Mouse (Mus musculus) embryo, embryonic 11 days (tissue): ENCODE data around the gene Rreb1.
A peak's percentile ranks its signal among the peaks of the same experiment; 100 is the strongest.

Experiments used
- DNase-seq: peaks from one replicate; pipeline ENCODE4 v3.0.0-alpha.2; 2015

Gene Rreb1

GRCm38 (mm10) chr13:37959239-37959907 lies 181.2 kb downstream of the Rreb1 start:
- DNase-seq, result no peak

GRCm38 (mm10) chr13:37959936-37960335 lies 181.7 kb downstream of the Rreb1 start:
- no peak for DNase-seq

GRCm38 (mm10) chr13:37962541-37962940 lies 184.3 kb downstream of the Rreb1 start:
- DNase-seq, result no peak

- peak; percentile 91 for DNase-seq
Observed at GRCm38 (mm10) chr13:37963354-37964007, 185.3 kb downstream of the Rreb1 start.

GRCm38 (mm10) chr13:37964128-37965087 lies 186.2 kb downstream of the Rreb1 start:
- DNase-seq, result no peak

GRCm38 (mm10) chr13:37965126-37965914 lies 187.1 kb downstream of the Rreb1 start:
- DNase-seq, result peak; percentile 58

GRCm38 (mm10) chr13:37966256-37967051 lies 188.3 kb downstream of the Rreb1 start:
- DNase-seq, result peak; percentile 31

GRCm38 (mm10) chr13:37967052-37967437 lies 188.8 kb downstream of the Rreb1 start:
- peak; percentile 68 for DNase-seq

GRCm38 (mm10) chr13:37967565-37967964 lies 189.4 kb downstream of the Rreb1 start:
- DNase-seq, result no peak

- peak; percentile 80 for DNase-seq
Observed at GRCm38 (mm10) chr13:37969337-37969736, 191.1 kb downstream of the Rreb1 start.

GRCm38 (mm10) chr13:37969988-37970387 lies 191.8 kb downstream of the Rreb1 start:
- no peak for DNase-seq

- DNase-seq, result no peak
Observed at GRCm38 (mm10) chr13:37970887-37971530, 192.8 kb downstream of the Rreb1 start.

GRCm38 (mm10) chr13:37974036-37974435 lies 195.8 kb downstream of the Rreb1 start:
- DNase-seq, result no peak

GRCm38 (mm10) chr13:37974731-37975130 lies 196.5 kb downstream of the Rreb1 start:
- DNase-seq, result no peak

GRCm38 (mm10) chr13:37979506-37979905 lies 201.3 kb downstream of the Rreb1 start:
- DNase-seq, result no peak

- no peak for DNase-seq
Observed at GRCm38 (mm10) chr13:37980346-37980745, 202.1 kb downstream of the Rreb1 start.

GRCm38 (mm10) chr13:37981063-37981462 lies 202.9 kb downstream of the Rreb1 start:
- no peak for DNase-seq

GRCm38 (mm10) chr13:37986166-37986565 lies 208.0 kb downstream of the Rreb1 start:
- no peak for DNase-seq

- DNase-seq, result no peak
Observed at GRCm38 (mm10) chr13:37989701-37990100, 211.5 kb downstream of the Rreb1 start.

GRCm38 (mm10) chr13:37992638-37993371 lies 214.6 kb downstream of the Rreb1 start:
- peak; percentile 25 for DNase-seq

- DNase-seq, result no peak
Observed at GRCm38 (mm10) chr13:37993376-37993703, 215.1 kb downstream of the Rreb1 start.
